Mouse (Mus musculus): ENCODE results near the gene Oxld1.

GRCm38 (mm10) chr11:120447179-120447578, 10.7 kb downstream of the Oxld1 start:
- TF ChIP-seq CTCF (IDR thresholded peaks at IDR 0.05) (no peak), EP300 (IDR thresholded peaks at IDR 0.05; ENCODE audit: insufficient read depth, low read depth, low read length) (no peak), POLR2A (IDR thresholded peaks at IDR 0.05; ENCODE audit: insufficient read depth, low read depth, low read length) (no peak)
